Mouse (Mus musculus) heart, adult 2 months (tissue): ENCODE results near the gene Cbx8.

Experiments
- CTCF ChIP-seq: fragments of 200-600 bp; IDR thresholded peaks from 2 replicates; pipeline ENCODE4 v1.8.1; 2022; ENCODE audit warnings: antibody characterized with exemption, mild to moderate bottlenecking, moderate library complexity
- POLR2A ChIP-seq: fragments of 200-500 bp; IDR thresholded peaks from 2 replicates; pipeline ENCODE4 v1.6.1; 2011; ENCODE audit warnings: mild to moderate bottlenecking, low read depth, low read length, control low read depth; ENCODE audit not compliant: insufficient read depth

- TF ChIP-seq CTCF (no peak), POLR2A (no peak)
Measured at GRCm38 (mm10) chr11:119023616-119023980, 17.2 kb downstream of the Cbx8 start.
